Mouse (Mus musculus) stomach, embryonic 16.5 days (tissue): ENCODE data around the gene Bcam. TPM values are rescaled to one million over a fixed set of nuclear protein-coding genes. Genes with fewer than 3 reads are reported as not detected.

Source experiments
- ATAC-seq: fragments of 200-750 bp; cut with Nextera tagmentation; 2 replicates; pipeline ENCODE4 v1.8.0; 2017; ENCODE audit warnings: moderate number of reproducible peaks, moderate TSS enrichment; ENCODE audit not compliant: insufficient read depth, low FRiP score
- H3K27ac ChIP-seq: fragments of 300-500 bp; sonication (generic); 2 replicates; pipeline ENCODE4 v1.5.1; 2014; ENCODE audit warnings: low read length
- H3K27me3 ChIP-seq: fragments of 300-500 bp; sonication (generic); 2 replicates; pipeline ENCODE4 v1.6.1; 2014; ENCODE audit warnings: low read length, control low read depth, mixed read lengths; ENCODE audit not compliant: control insufficient read depth, insufficient read depth
- H3K36me3 ChIP-seq: fragments of 300-500 bp; sonication (generic); 2 replicates; pipeline ENCODE4 v1.6.1; 2014; ENCODE audit warnings: low read length; ENCODE audit not compliant: control insufficient read depth, insufficient read depth
- H3K4me1 ChIP-seq: fragments of 300-500 bp; sonication (generic); 2 replicates; pipeline ENCODE4 v1.6.1; 2014; ENCODE audit warnings: low read length, control low read depth, mixed read lengths; ENCODE audit not compliant: control insufficient read depth, insufficient read depth
- H3K4me2 ChIP-seq: fragments of 300-500 bp; sonication (generic); 2 replicates; pipeline ENCODE4 v1.6.1; 2014; ENCODE audit warnings: low read depth, low read length, mixed read lengths
- H3K4me3 ChIP-seq: fragments of 300-500 bp; sonication (generic); replicated peaks from 2 replicates; pipeline ENCODE4 v1.5.1; 2014; ENCODE audit warnings: mild to moderate bottlenecking, low read length
- H3K9ac ChIP-seq: fragments of 300-500 bp; sonication (generic); 2 replicates; pipeline ENCODE4 v1.6.1; 2014; ENCODE audit warnings: low read length
- H3K9me3 ChIP-seq: fragments of 300-500 bp; sonication (generic); replicated peaks from 2 replicates; pipeline ENCODE4 v1.6.1; 2016; ENCODE audit warnings: low read length, control low read depth; ENCODE audit not compliant: control insufficient read depth
- WGBS: fragments of 180-500 bp; shearing (Covaris S2); extraction: QIAGEN DNeasy Blood & Tissue Kit; methylation state at CpG from one replicate; pipeline ENCODE4 v1.1.7; 2014; 5-methylcytosine and 5-hydroxymethylcytosine counted together
- polyA plus RNA-seq: library from polyadenylated mRNA; unstranded; fragments of >200 nt; fragmentation: Nextera tagmentation; extraction: Ambion mirVana; gene quantifications from 2 replicates; pipeline ENCODE4 v1.2.1, GENCODE M21; 2015

The Bcam gene
- polyA plus RNA-seq, 1 experiment from 2014 or later, result 118 TPM

DNA sequence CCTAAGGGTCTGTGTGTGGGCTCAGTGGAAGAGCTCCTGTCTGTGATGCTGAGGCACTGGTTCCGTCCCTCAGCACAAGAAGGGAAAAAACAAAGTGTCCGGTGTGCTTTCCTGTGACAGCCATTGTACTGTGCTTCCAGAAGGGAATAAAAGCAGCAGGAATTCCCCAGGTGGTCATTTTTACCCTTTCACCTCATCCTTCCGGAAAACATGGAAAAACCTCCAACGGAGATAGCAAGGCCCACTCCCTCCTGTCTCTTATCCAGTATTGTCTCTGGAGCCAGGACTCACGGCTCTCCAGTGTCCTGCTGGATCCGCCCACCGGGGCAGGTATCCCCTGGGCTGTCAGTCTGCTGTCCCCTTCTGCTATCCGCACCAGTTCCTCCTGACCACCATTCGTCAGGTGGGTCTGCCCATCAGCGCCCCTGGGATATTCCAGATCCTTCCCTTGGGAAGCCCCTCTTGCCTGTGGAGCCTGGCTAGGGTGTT lies 36.6 kb downstream of the Bcam start:
- Histone ChIP-seq H3K27me3 (no peaks in the 10 kb centered on the region), H3K27ac (no peak overlapping the region), H3K9ac (no peak overlapping the region), H3K4me2 (no peak overlapping the region), H3K9me3 (no peaks in the 10 kb centered on the region), H3K36me3 (peaks cover 32% of the 10 kb centered on the region), H3K4me3 (no peak overlapping the region), H3K4me1 (no peaks in the 10 kb centered on the region)
- 85% methylated on average over 10 of the region's 10 CpGs for WGBS
- ATAC-seq, result no peak

DNA sequence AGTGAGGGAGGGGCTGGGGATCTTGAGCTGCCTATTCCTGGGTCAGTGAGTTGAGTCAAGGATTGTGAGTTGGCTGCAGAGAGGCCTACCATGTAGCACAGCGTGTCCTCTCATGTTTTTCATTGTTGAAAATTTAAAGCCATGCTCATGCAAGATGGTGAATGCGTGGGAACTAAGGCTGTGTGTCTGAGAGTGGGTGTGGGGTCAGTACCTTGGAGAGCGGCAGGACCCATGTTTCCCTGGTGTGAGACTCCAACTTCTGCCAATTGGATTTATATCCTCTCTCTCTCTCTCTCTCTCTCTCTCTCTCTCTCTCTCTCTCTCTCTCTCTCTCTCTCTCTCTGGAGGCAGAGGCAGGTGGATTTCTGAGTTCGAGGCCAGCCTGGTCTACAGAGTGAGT lies 44.3 kb downstream of the Bcam start:
- H3K4me3 ChIP-seq, result no peak overlapping the region
- no peaks in the 10 kb centered on the region for H3K9me3 ChIP-seq
- no peak for ATAC-seq
- 82% methylated on average over 4 of the region's 4 CpGs for WGBS
- H3K4me1 ChIP-seq, result no peaks in the 10 kb centered on the region
- H3K27ac ChIP-seq, result no peak overlapping the region
- no peak overlapping the region for H3K4me2 ChIP-seq
- no peaks in the 10 kb centered on the region for H3K27me3 ChIP-seq
- H3K9ac ChIP-seq, result no peak overlapping the region
- peaks cover 47% of the 10 kb centered on the region for H3K36me3 ChIP-seq

DNA sequence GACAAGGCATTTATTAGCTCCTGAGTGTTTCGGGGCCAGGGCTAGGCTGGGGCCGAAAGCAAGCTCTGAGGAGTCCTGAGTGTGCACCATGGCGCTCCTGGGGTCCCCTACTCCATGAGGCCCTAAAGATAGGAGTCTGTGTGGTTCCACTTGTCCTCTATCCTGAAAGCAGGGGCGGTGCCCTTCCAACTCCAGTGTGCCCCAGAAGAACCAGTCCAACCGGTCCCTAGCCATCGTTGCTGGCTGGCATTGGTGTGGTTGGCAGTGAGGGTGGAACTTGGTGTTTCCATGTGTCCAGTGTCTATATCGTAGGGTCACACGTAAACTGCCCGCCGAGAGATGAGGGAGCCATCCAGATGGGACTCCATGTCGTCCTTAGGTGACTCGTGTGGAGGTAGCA lies 46.6 kb downstream of the Bcam start:
- Histone ChIP-seq H3K4me1 (no peaks in the 10 kb centered on the region), H3K36me3 (peaks cover 50% of the 10 kb centered on the region), H3K4me3 (no peak overlapping the region), H3K27ac (peak overlapping the region; percentile 66), H3K4me2 (no peak overlapping the region), H3K27me3 (no peaks in the 10 kb centered on the region), H3K9ac (0 out of 2 replicates have a peak overlapping the region, but pooled peaks have one; percentile 33), H3K9me3 (peaks cover 4% of the 10 kb centered on the region)
- peak; percentile 63; the same call in 1 of the 2 replicates for ATAC-seq
- 77% methylated on average over 12 of the region's 12 CpGs for WGBS

DNA sequence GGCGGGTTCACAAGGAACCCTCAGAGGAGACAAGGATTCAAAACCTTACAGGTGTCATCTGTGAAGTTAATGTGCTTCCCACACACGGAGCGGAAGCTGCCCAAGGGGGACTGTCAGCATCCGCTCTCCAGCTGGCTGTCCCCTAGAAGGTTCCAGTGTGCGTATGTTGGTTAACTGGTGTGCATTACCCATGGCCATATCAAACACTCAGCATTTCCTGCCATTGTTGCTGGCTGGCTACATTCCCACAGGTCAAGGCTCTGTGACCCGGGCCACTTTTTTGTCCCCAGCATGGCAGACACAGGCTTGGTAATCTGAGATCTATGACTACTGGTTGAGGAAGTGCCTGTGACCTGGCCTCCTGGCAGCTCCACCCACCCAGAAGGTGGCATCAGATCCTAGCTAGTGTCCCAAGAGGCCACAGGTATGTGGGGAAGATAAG lies 48.0 kb downstream of the Bcam start:
- no peak overlapping the region for H3K4me3 ChIP-seq
- 81% methylated on average over 6 of the region's 6 CpGs for WGBS
- ATAC-seq, result peak; percentile 53

DNA sequence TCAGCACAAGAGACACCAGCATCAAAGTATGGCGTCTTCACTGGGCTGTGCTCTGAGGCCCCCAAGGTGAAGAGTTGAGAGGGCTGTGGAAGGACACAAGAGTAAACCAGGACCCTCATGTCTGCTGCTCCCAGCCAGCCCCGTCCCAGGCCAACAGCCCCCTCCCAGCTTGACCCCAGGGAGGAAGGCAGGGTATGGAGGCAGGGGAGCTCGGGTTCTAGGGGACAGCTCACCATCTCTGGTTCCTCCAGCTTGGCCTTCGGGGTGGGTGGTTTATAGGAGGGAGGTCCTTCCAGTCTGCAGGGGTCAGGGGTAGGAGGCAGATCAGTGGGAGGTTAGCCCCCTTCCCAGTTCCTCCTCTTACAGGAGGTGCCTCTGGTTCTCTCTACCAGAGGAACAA lies 51.6 kb downstream of the Bcam start:
- H3K4me2 ChIP-seq, result no peak overlapping the region
- no peaks in the 10 kb centered on the region for H3K27me3 ChIP-seq
- no peak overlapping the region for H3K27ac ChIP-seq
- 91% methylated on average over 4 of the region's 4 CpGs for WGBS
- no peak for ATAC-seq
- H3K9ac ChIP-seq, result no peak overlapping the region
- no peak overlapping the region for H3K4me3 ChIP-seq
- peaks cover 4% of the 10 kb centered on the region for H3K9me3 ChIP-seq
- H3K36me3 ChIP-seq, result peaks cover 31% of the 10 kb centered on the region
- H3K4me1 ChIP-seq, result peaks cover 13% of the 10 kb centered on the region

More for the DNA sequence above, 48.0 kb downstream of the Bcam start:
- H3K4me1 ChIP-seq, result no peaks in the 10 kb centered on the region
- H3K4me2 ChIP-seq, result no peak overlapping the region
- peaks cover 4% of the 10 kb centered on the region for H3K9me3 ChIP-seq
- no peaks in the 10 kb centered on the region for H3K27me3 ChIP-seq
- H3K36me3 ChIP-seq, result peaks cover 43% of the 10 kb centered on the region
- H3K27ac ChIP-seq, result peak overlapping the region; percentile 16; the same call in 1 of the 2 replicates
- H3K9ac ChIP-seq, result no peak overlapping the region

DNA sequence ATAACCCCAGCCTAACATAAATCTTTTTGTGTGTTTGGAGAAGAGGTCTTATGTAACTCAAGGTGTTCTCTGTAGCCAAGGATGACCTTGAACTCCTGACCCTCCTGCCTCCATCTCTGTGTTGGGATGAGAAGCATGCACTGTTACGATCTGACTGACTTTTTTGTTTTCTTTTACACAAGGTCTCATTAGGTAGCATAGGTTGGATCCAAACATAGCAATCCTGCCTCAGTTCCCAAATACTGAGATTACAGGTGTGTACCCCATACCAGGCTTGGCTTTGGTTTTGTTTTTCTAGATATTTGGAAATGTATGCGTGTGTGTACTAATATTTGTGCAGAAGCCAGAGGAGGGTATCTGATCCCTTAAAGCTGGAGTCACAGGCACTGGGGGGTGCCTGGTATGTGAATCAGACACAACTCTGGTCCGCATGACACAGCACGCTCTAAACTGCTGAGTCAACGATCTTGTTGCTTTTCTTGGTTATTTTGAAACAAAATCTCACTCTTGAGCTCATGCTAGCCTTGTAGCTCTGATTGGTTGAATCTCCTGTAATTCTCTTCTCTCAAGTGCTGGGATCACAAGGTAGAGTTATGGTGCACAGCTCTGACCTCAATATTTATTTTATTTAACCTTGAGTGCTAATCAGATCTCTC lies 52.4 kb downstream of the Bcam start:
- no peak overlapping the region for H3K9ac ChIP-seq
- H3K4me1 ChIP-seq, result peaks cover 16% of the 10 kb centered on the region
- no peak overlapping the region for H3K27ac ChIP-seq
- no peak for ATAC-seq
- peaks cover 4% of the 10 kb centered on the region for H3K9me3 ChIP-seq
- H3K27me3 ChIP-seq, result no peaks in the 10 kb centered on the region
- peaks cover 24% of the 10 kb centered on the region for H3K36me3 ChIP-seq
- WGBS, result 91% methylated on average over 5 of the region's 5 CpGs
- no peak overlapping the region for H3K4me3 ChIP-seq
- H3K4me2 ChIP-seq, result no peak overlapping the region

DNA sequence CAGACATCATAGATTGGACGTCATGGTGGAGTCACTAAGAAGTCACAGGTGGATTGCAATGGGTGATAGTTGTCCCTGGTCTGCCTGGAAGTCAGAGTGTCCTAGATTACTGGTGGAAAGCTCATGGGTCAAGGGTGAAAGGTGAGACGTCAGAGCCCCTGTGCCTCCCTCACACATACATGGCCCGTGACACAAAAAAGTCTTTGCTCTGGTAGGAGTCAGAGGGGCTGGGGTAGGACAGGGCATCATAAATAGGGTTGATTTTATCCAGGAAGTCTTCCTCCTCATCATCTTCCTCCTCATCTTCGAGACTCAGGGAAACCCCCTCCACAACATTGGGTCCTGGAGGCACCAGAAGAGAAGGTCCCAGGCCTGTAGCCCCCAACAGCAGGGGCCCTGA lies 53.5 kb downstream of the Bcam start:
- H3K36me3 ChIP-seq, result peaks cover 16% of the 10 kb centered on the region
- H3K27ac ChIP-seq, result no peak overlapping the region
- no peak overlapping the region for H3K4me3 ChIP-seq
- H3K4me2 ChIP-seq, result no peak overlapping the region
- ATAC-seq, result no peak
- peaks cover 16% of the 10 kb centered on the region for H3K4me1 ChIP-seq
- H3K9me3 ChIP-seq, result peaks cover 4% of the 10 kb centered on the region
- no peaks in the 10 kb centered on the region for H3K27me3 ChIP-seq
- no peak overlapping the region for H3K9ac ChIP-seq
- 81% methylated on average over 4 of the region's 4 CpGs for WGBS

DNA sequence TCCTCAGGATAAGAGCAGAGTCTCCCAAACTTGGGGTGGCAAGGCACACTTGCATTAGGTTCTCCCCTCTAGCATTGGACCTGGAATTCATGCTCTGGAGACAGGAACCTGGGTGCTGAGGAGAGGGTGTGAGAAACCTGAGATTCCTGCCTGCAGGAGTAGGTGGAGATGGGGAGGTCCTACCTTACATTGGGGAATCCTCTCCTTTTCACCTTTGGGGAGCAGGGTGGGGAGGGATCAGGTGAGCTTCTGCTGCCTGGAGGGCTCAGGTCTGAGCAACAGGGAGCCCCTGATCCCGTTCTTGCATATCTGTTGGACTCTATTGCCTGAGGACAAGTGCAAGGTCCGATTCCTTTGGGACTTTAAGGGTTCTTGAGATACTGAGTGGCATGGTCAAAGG lies 54.0 kb downstream of the Bcam start:
- Histone ChIP-seq H3K9me3 (peaks cover 4% of the 10 kb centered on the region), H3K4me2 (peak overlapping the region; percentile 73; the same call in 1 of the 2 replicates), H3K4me1 (peaks cover 16% of the 10 kb centered on the region), H3K36me3 (peaks cover 16% of the 10 kb centered on the region), H3K9ac (no peak overlapping the region), H3K4me3 (peak overlapping the region; percentile 43), H3K27ac (peak overlapping the region; percentile 90), H3K27me3 (no peaks in the 10 kb centered on the region)
- no peak for ATAC-seq
- 79% methylated on average over 2 of the region's 2 CpGs for WGBS

DNA sequence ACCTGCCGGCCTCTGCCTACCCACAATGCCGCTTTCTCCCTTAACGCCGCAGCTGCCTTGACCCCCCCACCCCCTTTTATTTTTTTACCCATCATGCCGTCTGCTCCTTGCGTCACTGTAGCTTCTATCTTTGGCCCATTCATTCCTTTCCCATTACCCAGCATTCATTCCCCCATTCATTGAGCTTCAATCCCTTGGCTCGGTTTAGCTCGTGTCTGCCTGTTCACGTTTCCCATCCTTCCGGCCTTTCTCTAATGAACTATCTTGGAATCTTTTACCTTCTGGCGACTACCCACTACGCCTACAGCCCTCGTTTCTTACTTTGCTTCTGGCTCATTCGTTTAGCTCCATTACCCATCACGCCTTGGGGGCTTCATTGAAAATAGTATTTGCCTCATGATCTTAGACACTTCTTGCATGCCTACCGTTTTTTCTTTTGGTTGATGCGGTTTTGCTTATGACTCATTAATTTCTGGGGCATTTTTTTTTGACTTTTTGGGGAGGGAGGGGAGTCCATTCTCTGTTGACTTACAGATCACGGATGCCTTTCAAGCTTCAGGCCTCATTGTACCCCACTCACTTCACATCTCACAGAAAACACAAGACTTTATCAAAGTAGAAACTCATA lies 54.6 kb downstream of the Bcam start:
- Histone ChIP-seq H3K27ac (peak overlapping the region; percentile 90), H3K36me3 (peaks cover 19% of the 10 kb centered on the region)
- no peak for ATAC-seq

More for the DNA sequence above, 54.6 kb downstream of the Bcam start:
- H3K9me3 ChIP-seq, result peaks cover 2% of the 10 kb centered on the region
- H3K9ac ChIP-seq, result peak overlapping the region; percentile 62
- peaks cover 16% of the 10 kb centered on the region for H3K4me1 ChIP-seq
- peak overlapping the region; percentile 43 for H3K4me3 ChIP-seq
- peak overlapping the region; percentile 73 for H3K4me2 ChIP-seq
- H3K27me3 ChIP-seq, result no peaks in the 10 kb centered on the region
- 4% methylated on average over 18 of the region's 18 CpGs for WGBS
